Mouse (Mus musculus): ENCODE data around the gene Fam187a. TPM values are rescaled to one million over a fixed set of nuclear protein-coding genes. Genes with fewer than 3 reads are reported as not detected.
A peak's percentile ranks its signal among the peaks of the same experiment; 100 is the strongest.

The Fam187a gene
- total RNA-seq, 2 experiments from 2014 or later: not detected

DNA sequence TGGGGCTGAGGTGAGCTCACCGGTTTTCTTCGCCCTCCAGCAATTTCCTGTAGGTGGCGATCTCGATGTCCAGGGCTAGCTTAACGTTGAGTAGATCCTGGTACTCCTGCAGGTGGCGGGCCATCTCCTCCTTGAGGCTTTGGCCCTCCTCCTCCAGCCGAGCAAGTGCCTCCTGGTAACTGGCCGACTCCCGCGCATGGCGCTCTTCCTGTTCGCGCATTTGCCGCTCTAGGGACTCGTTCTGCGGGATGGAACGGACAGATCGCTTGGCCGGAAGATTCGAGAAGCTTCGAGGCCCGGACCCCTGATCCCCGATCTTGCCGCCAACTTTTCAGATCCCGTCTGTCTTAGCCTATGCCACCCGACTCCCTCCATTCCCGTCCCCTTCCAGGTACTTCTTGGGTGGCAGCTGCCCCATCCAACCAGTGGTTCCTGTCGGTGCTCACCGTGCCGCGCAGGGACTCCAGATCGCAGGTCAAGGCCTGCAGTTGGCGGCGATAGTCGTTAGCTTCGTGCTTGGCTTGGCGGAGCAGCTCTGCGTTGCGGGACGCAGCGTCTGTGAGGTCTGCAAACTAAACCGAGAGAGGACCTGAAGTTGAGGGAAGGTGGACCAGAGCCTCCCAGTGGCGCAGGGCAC lies 8.2 kb downstream of the Fam187a start:
- peak; percentile 81 for ATAC-seq (replicated peaks; ENCODE audit: low FRiP score, poor library complexity, severe bottlenecking)

DNA sequence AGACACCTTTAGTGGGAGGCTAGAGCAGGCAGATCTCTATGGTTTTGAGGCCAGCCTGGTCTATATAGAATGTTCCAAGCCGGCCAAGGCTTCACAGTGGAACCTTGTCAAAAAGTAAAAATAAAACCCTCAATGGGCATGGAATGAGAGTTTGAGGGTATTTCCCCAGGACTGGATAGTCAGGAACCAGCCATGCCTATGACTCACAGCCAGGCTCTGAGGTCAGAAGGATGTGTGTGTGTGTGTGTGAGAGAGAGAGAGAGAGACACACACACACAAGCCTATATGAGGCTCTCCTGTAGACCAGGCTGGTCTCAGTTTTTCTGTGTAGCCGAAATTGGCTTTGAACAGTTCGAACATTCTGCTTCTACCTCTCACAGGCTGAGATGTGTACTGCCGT lies 9.7 kb downstream of the Fam187a start:
- no peak for ATAC-seq (replicated peaks; ENCODE audit: low FRiP score, poor library complexity, severe bottlenecking)

DNA sequence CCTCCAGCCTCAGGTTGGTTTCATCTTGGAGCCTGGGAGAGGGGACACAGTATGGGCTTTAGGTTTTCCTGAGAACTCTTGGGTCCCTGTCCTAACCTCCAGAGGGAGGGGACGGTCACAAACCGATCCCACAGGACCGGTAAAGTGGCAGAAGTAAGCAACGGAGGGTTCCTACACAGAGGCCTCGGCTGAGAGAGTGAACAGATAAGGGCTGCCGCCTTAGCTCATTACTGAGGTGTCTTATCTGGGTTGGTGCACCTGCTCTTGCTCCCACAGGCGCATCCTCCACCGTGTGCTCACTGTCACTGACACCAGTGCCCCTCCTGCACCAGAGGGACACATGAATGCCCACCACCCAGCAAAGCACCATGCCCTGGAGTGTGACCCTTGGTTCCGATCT lies 10.8 kb downstream of the Fam187a start:
- ATAC-seq (replicated peaks; ENCODE audit: low FRiP score, poor library complexity, severe bottlenecking): peak; percentile 82

DNA sequence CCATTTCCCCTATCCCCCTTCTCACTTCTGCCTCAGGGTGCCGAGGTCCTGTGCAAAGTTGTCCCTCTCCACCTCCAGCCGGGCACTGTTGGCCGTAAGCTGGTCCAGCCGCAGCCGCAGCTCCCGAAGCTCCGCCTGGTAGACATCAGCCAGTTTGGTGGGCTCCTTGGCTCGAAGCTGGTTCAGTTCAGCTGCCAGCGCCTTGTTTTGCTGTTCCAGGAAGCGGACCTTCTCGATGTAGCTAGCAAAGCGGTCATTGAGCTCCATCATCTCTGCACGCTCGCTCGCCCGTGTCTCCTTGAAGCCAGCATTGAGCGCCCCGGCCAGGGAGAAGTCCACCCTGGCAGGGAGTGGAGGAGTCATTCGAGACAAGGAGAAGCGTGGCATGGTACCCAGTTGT lies 11.7 kb downstream of the Fam187a start:
- no peak for ATAC-seq (replicated peaks; ENCODE audit: low FRiP score, poor library complexity, severe bottlenecking)

DNA sequence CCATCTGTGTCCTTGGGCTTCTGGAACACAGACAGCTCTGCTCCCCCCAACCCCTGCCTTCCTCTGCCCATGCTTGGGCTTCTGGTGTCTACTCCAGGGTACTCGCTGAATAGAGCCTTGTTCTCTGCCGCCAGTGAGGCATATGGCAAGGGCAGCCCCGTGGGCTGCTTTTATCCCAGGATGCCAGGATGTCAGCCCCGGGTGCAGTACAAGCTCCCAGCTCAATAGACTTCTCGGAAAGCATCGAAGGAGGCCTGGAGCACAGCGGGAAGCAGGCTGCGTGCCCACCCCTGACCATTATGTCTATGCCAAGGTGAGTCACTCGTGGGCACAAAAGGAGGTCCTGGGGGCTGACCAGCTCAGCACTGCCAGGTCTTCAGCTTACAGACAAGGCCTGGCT lies 13.4 kb downstream of the Fam187a start:
- no peak for ATAC-seq (replicated peaks; ENCODE audit: low FRiP score, poor library complexity, severe bottlenecking)

DNA sequence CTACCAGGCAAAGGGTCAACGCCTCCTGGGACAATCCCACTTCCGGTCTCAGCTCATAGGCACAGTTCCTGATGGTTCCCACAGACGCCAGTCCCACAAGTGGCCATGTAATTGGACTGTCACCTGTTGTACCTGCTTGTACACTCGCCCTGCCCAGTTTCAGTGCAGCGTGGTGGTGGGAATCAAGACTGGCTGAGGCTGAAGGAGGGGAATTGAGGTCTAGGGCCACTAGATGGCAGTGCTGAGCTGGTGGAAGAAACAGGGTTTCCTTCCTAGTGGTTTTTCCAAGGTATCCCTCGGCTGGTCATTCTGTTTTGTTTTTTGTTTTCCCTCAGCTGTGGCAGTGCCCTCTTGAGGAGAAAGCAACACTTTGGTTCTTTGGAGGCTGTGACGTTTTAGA lies 15.8 kb downstream of the Fam187a start, which contains the start of gene Gfap:
Gene Gfap (minus strand): TSS at position 150 of the 400 bp plus-strand sequence.
- peak; percentile 59 for ATAC-seq (replicated peaks; ENCODE audit: low FRiP score, poor library complexity, severe bottlenecking)

DNA sequence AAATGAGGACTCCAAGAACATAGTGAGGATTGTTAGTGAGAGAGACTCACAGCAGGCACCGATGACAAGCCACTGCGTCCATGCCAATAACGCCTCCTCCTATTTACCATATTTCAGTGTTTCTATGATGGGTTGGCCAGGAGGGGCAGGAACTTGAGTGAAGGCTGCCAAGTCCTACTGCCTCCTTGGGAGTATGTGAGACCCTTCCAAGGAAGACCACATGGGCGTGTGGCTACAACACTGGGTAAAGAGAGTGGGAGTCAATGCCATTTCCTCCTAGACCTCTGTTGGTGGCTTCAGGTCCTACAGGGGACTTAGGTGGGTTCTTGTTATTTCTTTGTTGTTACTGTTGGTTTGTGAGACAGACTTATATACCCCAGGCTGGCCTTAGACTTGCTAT lies 16.2 kb downstream of the Fam187a start:
- ATAC-seq (replicated peaks; ENCODE audit: low FRiP score, poor library complexity, severe bottlenecking): peak; percentile 16

DNA sequence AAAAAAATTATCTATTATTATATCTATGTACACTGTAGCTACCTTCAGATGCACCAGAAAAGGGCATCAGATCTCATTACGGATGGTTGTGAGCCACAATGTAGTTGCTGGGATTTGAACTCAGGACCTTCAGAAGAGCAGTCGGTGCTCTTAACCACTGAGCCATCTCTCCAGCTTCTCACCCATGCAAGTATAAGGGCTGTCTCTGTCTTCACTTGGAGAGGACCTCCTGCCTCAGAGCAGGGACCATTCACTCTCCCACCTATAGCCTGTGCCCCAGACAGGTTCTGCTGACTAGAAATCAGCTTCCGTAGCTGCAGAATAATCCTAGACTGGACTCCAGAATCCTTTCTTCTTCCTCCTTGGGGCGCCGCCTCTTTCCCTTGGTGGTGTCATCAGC lies 17.1 kb downstream of the Fam187a start:
- ATAC-seq (replicated peaks; ENCODE audit: low FRiP score, poor library complexity, severe bottlenecking): no peak

DNA sequence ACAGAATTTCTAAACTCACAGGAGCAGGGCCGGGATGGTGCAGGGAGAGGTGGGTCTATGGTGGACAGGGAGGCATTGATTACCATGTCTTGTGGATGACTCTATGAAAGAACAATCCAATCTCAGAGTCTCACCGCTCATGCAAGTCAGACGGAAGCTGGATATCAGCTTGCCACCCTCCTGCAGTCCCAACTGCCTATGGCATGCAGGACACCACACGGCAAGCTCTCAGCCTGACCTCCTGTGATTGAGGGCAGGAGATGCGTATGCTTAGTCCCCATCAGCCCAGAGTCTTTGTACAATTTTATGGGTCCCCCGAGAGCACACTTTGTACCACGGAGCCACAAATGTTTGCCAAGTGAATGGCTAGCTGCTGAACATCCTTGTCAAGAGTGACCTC lies 18.7 kb downstream of the Fam187a start:
- no peak for ATAC-seq (replicated peaks; ENCODE audit: low FRiP score, poor library complexity, severe bottlenecking)

DNA sequence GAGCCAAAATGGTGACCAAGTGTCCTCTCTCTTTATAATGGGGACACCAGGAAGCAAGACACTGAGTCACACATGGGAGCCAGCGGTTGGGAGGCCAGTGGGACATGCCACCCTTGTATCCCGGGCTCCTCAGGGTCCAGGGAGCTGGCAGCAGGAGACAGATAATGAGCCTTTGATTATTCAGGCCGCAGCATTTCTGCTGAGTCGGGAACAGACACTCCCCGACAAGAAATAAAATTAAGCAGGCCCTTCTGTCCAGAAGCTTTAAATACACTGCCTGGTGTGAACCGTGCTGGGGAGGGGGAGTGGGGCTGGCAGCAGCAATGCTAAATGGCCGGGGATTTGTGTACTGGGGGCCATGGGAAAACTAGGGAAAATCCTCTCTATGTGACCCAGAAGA lies 26.4 kb downstream of the Fam187a start:
- no peak for ATAC-seq (replicated peaks; ENCODE audit: low FRiP score, poor library complexity, severe bottlenecking)

DNA sequence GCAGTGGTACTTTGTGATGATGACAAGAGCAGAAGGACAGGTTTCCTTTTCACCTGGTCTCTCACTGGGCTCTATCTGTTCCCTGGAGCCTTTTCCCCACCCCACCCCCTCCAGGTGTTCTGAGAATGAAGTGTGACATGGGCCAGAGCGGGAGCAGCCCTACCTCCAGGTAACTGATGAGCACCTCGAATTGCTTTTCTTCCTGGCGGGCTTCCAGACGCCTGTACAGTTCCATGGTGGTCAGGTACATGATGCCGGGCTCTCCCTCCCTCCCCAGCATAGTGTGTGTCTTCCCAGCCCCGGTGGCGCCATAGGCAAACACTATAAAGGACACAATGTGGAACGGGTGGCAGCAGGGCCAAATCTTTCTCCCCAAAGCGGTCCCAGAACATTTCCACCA lies 30.4 kb downstream of the Fam187a start:
- no peak for ATAC-seq (replicated peaks; ENCODE audit: low FRiP score, poor library complexity, severe bottlenecking)

DNA sequence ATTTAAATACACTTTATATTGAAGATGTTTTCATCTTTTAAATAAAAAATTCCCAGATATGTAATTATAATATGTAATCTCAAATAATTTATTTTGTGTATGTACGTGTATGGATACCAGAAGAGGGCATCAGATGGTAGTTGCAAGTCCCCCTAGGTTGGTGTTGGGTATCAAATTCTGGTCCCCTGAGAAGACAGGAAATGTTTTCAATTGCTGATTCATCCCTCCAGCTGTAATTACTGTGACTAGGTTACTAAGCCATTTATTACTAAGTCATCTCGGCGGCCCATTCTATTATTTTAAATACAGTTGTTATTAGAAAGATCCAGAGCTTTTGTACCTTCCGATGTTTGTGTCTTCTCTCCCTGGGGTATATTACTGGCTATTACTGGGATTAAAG lies 33.1 kb downstream of the Fam187a start:
- ATAC-seq (replicated peaks; ENCODE audit: low FRiP score, poor library complexity, severe bottlenecking): no peak

DNA sequence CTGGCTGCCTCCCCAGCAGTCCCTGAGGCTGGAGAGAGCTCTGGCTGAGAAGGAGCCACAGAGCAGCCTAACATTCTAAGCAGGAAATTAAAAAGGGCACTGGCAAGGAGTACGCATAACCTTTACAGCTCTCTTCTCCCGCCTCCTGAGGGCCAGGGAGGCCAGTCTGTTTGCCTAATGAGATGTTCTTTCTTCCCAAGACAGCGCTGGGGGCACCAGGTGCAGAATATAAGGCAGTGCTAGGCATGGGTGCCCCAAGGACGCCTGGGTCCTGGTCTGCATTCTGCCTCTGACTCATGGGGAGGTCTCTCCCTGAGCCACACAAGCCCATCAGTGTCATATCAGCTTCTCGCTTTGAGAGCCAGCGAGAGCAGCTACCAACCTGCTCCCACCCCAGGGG lies 36.5 kb downstream of the Fam187a start:
- no peak for ATAC-seq (replicated peaks; ENCODE audit: low FRiP score, poor library complexity, severe bottlenecking)

DNA sequence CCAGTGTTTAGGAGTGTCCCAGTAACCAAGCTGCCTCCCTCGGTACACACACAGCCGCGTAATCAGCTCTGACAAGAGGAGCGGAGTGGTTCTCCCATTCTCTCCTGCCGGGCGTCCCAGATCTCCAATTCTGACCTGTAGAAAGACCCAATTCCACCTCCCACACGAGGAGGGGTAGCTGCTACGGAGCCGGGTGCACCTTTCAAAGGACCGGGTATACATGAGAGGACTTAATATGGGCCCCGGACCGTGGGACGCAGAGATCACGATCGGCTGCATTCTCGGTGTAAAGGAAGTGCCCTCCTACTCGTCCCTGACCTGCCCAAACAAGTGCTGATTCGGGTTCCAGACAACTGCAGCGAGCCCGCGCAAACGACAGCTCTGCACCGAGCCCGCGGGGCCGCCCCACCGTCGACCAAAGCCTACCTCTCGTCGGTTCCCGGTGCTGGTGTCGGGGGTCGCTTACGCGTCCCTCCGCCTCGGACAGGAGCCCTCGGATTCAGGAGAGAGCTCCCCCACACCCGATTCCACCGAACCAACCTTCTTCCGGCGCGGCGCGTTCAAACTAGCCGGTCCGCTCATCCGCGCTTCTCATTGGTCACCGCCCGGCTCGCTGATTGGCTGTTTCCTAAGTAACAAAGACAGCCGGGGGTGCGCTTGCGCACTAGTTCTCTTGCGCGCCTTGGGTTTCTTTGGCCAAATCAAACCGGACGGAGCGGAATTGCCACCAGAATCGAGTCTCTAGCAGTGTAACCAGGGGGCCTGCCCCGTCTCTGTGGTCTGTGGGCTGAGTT lies 39.8 kb downstream of the Fam187a start, which contains the start of gene Kif18b:
Gene Kif18b (minus strand): TSS at position 568 of the 794 bp plus-strand sequence.
- ATAC-seq (replicated peaks; ENCODE audit: low FRiP score, poor library complexity, severe bottlenecking): peak; percentile 94

DNA sequence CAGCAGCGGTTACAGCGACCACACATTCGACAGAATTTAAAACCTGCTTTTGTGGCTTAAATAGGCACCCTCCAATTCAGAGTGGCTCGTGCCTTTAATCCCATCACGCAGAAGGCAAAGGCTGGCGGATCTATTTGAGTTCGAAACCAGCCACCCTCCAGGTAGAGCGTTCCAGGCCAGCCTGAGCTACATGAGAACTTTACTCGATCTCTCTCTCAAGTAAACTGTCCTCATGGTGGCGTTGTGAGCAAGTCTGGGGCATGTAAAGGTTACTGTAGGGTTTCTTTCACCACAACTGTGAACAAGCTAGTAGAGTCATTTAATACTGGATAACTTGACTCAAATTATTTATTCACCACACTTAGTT lies 40.4 kb downstream of the Fam187a start:
- peak; percentile 62 for ATAC-seq (replicated peaks; ENCODE audit: low FRiP score, poor library complexity, severe bottlenecking)

DNA sequence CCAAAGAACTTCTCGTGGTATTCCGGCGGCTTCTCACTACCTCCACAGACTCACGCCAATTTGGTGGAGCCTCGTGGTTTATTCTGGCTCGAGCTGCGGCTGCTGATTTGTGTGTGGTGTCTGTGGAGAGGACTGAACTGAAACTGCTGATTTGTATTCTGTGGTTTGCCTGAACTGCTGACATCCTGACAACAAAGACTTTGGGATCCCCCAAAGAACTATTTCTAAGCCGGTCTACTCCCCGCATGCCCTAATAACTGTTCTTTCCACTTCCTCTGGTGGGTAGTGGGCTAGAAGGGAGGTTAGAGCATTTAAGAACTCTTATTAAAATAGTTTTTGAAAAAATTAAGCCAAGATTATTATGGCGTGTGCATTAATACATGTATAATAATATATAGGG lies 45.7 kb downstream of the Fam187a start:
- ATAC-seq (replicated peaks; ENCODE audit: low FRiP score, poor library complexity, severe bottlenecking): no peak

DNA sequence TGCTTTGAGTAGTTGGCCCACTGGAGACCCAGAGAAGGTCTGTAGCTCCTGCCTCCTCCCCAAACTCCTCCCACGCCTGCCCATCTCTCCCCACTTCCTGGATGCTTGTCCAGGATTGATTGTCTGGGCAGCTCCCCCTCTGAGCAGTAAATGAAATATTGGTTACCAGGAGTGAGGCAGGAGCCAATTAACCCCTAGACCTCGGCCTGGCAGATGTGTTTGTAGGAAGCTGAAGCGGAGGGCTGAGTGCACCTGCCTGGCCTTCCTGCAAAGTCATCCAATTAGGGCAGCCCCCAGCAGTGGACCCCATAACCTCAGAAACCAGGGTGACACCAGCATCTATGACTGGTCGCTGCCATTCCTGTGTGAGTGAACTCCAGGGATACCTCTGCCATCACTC lies 51.3 kb downstream of the Fam187a start:
- 0 out of 2 replicates have a peak, but pooled peaks have one; percentile 20 for ATAC-seq (replicated peaks; ENCODE audit: low FRiP score, poor library complexity, severe bottlenecking)

Measured in erythroblast, adult 5-6 weeks (primary cell).